Mouse (Mus musculus): ENCODE data around the gene Tssk3. TPM values are rescaled to one million over a fixed set of nuclear protein-coding genes. Genes with fewer than 3 reads are reported as not detected.
A peak's percentile ranks its signal among the peaks of the same experiment; 100 is the strongest.
"Not testable (repeated sequence)": the region's sequence is repeated elsewhere in the genome, so short reads cannot be mapped to it uniquely, and the experiment has no call there.

Tssk3 gene
- total RNA-seq, 2 experiments from 2014 or later: not detected

DNA sequence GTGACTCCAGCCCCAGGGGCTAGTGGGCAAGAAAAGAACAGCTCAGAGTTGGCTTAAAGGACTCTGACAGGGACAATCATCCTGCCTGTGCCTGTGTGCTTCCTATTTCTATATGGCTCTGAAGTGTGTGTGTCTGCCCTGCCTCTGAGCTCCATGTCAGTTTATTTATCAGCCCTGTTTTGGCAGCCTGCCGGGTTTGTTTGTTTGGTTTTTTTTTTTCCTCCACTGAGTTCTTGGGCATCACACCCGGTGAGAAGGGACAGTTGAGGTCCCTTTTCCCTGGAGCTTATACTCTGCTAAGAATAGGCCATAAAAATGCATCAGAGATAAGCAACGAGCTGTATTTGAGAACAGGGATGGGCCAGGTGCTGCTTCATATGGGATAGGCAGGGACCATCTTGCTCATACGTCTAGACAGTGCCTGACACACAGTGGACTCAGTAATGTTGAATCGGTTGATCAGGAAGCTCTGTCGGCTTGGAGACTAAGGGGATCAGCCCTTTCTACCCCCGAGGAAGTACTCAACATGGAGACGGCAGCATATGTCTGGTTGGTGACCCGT lies 11.6 kb upstream of the Tssk3 start:
- ATAC-seq (replicated peaks; ENCODE audit: poor library complexity): no peak

DNA sequence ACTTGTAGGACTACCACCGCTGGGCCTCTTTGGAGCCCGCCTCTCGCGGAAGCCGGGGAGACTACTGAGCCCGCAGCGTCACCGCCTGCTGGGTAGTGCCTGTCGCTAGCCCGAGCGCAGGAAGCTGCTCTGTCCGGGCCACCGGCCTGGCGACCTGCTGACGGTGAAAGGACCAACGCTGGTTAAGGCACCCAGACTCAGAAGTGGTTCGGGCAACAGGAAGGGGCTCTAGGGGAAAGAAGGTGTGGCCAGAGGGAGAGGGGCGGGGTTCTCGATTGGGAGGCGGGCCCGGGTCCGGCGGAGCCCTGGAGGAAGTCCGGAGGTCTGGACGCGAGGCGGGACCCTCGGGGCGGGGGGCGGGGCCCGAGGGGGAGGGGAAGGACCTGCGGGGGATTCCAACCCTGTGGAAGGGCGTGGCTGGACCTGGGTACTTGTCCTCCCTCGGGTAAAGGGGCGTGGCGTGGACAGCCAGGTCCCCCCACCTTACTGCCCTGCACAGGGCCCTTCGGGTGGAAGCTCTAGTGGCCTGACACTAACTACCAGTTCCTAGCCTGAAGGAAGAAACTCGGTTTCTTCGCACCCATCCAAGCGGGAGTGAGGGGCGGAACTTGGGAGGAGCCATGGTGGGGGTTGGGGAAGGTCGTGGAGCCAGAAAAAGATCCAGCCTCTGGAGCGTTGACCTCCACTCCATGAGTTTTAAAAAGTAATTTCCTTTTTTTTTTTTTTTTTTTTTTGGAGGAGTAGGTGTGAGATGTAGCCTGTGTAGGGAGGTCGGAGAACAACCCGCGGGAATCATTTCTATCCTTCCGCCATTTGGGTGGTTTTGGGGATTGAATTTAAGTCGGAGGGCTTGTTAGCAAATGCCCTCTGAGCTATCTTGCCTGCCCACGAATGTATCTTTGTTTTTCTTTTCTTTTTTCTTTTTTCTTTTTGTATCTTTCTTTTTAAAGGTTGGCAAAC lies 10.1 kb upstream of the Tssk3 start:
- ATAC-seq (replicated peaks; ENCODE audit: poor library complexity): peak; percentile 68

DNA sequence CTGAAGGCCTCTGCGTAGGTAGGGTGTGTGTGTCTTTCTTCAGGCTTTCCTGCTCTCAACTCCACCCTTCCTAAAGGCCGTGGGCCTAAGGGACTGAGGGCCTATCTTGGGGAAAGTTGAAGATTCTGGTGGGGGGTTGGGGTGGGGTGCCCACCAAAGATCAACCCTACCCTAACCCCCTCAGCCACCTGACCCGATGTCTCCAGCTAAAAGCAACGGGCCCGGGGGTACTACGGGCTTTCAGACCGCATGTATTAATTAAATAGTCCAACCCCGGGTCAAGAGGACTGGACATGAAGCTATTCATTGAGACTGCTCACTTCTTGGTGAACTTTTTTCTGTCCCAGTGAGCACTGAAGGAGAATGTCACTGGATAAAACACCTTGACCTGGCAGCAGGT lies 9.2 kb upstream of the Tssk3 start:
- ATAC-seq (replicated peaks; ENCODE audit: poor library complexity): no peak

DNA sequence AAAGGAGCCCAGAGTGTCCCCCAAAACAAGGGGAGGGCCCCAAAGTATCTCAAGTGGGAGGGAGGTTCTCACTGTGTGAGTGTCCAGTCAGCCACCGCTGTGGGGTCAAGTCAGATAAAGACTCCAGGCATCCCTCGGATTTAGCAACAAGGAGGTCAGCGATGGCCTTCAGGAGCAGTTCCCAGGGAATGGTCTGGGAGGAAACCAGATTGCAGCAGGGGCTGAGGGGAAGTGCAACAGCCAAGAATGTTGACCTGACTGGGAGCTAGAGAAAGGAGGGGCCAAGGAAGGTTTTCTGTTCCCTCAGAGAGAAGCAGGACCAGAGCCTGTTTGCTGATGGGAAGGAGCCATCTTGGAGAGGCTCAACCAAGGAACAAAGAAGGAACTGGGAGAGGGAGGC lies 8.1 kb upstream of the Tssk3 start:
- ATAC-seq (replicated peaks; ENCODE audit: poor library complexity): no peak

DNA sequence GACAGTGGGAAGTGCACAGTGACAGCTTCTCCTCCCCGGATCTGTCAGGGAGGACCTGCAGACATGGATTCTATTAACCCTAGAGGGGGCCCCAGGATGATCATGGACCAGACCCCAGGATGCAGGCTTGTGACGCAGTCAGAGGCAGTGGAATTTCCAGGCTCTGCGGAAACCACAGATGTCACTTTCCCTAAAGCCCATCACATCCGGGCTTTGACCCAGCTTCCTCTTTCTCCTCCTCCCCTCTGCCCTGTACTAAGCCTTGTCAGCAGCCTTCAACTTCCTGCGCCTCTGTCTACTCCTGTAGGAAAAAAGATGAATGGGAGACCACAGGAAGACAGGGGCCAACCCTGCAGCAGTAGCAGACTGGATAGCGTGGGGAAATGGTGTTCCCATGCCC lies 5.8 kb upstream of the Tssk3 start:
- peak; percentile 56 for ATAC-seq (replicated peaks; ENCODE audit: poor library complexity)

DNA sequence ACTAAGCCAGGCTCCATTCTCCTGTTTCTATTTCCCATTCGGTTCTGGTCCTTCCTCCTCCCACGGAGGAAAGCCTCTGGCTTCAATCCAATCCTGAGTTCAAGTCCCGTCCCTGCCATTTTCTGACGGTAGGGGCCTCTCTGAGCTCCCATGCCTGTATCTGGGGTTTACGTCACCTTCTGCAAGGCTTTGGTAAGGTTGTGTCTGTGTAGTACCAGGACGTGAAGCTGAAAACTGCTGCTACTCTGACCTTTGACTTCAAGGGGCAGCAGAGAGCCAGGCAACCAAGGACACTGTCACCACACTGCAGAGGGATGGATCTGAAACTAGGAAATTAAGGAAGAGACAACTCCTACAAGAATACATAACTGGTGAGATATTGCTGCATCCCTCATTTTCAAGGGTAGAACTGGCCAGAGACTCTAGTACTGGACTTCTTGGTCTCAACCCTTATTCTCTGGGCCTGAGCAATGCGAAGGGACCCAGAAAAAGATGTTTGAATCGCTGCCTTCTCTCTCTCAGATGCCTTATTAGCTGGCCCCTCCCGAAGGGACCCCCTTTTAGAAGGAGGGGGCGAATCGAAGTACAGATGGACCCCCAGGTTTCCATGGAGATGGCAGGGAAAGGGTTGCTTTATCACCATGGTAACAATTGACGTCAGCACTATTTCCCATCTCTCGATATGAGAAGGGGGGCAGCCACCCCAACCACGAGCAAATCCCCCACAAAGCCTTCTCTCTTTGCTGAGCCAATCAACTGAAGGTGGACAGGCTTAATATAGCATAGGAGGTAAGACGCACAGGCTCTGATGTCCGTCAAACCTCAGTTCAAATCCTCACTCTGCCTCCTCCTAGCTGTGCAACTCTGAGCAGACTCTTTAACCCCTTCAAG lies 5.1 kb upstream of the Tssk3 start:
- peak; percentile 54 for ATAC-seq (replicated peaks; ENCODE audit: poor library complexity)

DNA sequence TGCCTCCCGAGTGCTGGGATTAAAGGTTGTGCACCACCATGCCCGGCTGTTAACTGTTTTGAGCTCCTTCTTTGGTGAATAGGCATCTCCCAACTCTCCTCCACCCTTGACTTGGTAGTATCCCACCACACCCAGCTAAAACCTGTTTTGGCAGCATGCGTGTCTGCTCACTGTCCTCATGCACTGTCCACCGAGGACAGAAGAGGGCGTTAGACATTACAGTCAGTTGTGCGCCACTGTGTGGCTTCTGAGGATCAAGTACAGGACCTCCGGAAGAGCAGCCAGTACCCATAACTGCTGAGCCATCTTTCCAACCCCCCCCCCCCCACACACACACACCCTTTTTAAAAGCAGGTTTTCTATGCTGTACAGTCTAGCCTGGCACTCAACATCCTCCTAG lies 3.9 kb upstream of the Tssk3 start:
- ATAC-seq (replicated peaks; ENCODE audit: poor library complexity): peak; percentile 24

DNA sequence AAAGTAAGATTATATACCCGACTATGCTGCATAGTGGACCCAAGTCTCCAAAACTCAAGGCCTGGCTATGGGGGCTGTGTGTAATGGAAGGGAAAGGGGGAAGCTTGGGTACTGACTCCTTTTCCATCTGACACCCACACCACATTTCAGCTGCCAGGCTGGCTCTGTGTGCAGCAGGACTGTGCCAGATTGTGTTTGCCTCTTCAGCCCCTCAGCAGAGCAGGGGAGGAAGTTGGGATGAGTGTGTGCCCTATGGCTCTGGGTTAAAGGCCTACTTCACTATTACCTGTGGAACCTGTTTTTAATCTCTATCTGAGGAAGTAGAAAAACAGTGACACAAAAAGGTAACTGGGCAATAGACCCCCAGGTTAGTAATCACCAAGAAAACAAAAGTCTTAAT lies 9.7 kb downstream of the Tssk3 start:
- ATAC-seq (replicated peaks; ENCODE audit: poor library complexity): no peak

DNA sequence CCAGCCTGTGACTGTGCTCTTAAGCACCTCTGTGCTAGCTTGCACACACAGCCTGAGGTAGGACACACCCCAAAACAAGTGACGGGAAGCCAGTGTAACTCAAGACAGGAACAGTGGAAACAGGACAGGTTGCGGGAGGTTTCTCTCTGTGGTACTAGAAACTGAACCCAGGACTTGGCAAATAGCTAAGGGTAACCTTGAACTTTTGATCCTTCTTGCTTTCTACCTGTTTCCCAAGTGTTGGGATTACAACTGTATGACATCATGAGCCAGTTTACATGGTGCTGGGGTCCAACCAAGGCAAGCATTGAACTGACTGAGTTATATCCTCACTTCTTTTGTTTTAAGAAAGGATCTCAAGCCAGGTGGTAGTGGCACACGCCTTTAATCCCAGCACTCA lies 11.0 kb downstream of the Tssk3 start:
- no peak for ATAC-seq (replicated peaks; ENCODE audit: poor library complexity)

DNA sequence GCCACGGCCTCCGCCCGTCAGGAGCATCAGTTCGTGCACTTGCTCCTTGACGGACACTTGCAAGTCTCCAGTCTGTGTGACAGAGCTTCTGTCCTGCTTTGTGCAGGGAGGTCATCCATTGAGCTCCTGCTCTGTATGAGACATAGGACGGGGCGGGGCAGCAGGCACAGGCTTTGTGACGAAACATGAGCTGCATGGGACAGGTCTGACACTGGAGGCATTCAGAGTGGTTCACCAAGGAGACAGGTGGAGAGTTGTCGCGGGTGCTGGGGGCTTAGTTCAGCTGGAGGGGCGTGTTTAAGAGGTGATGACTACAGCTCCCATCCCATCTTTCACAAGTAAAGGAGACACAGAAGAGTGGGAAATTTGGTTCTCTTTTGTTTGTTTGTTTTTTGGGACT lies 14.8 kb downstream of the Tssk3 start:
- no peak for ATAC-seq (replicated peaks; ENCODE audit: poor library complexity)

DNA sequence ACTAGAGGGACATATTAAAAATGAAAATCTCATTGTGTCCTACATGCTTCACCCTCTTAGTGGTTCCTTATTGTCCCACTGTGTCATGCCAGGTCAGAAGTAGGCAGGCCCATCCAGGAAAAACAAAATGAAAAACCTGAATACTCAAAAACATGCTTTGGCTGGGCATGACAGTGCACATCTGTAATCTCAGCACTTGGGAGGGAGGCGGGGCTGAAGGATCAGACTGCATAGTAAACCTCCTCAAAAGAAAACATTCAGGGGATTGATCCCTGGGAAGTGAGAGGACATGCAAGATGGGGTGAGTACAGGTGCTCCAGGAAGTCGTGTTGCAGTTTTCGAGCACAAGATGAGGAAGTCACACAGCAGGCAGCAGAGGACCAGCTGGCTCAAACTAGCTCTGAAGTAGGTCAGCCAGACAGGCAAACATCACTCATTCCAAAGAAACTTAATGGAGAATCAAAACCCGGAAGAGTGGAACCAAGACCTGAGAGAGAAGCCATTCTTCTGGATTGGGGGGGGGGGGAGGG lies 26.5 kb downstream of the Tssk3 start:
- ATAC-seq (replicated peaks; ENCODE audit: poor library complexity): no peak

DNA sequence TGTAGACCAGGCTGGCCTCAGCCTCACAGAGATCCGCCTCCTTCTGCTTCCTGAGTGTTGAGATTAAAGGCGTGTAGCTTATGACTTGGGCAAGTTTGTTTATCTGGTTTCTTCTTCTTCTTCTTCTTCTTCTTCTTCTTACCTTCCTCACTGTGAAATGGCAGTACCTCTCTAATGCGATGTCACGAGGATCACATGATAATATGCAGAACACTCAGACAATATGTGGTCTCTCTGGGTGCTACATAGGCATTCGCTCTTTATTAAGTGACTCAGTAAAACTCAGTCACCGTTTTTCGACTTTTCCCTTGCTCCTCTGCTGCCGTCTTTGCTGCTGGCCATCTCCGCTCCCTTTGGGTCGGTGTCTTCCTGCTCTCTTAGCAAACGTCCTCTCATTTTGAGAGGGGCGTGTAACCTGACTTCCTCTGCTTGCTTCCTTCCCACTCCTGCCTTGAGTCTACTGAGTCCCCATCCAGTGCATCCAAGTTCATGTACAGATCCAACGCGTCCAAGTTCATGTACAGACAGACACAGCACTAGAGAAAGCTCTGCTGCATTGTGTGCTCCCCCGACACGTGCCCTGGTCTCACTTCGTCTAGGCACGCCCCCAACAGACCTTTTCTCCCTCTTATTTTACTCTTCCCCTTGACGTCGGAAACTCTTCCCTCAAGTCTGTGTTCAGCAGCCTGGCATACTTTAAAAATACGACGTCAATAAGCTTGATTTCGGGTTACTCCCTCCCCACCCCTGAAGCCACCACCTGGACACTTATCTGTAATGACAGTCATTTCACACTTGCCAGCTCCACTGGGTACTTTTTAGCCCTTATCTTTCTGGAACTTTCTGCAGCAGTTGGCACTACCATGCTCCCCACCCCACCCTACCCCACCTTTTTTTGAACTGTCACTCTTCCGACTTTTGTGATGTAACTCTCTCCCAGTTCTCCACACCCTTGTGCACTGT lies 27.4 kb downstream of the Tssk3 start:
- ATAC-seq (replicated peaks; ENCODE audit: poor library complexity): peak; percentile 55

DNA sequence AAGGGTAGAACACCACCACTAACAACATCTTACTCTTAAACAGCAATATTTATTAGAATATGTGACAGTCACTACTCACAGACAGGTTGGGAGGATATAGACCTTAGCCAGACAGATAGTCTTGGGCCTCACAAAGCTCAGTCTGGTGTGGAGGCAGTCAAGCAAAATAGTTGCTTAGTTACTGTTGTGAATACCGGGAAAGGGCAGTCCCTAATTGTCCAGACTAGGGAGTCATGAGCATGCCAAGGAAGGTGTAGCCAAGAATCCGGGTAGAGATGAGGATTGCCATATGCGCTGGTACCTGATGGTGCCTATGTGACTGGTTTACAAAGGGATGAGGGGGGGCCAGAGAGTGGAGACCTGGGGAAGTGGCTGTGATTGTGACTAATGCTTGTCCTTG lies 28.7 kb downstream of the Tssk3 start:
- ATAC-seq (replicated peaks; ENCODE audit: poor library complexity): no peak

DNA sequence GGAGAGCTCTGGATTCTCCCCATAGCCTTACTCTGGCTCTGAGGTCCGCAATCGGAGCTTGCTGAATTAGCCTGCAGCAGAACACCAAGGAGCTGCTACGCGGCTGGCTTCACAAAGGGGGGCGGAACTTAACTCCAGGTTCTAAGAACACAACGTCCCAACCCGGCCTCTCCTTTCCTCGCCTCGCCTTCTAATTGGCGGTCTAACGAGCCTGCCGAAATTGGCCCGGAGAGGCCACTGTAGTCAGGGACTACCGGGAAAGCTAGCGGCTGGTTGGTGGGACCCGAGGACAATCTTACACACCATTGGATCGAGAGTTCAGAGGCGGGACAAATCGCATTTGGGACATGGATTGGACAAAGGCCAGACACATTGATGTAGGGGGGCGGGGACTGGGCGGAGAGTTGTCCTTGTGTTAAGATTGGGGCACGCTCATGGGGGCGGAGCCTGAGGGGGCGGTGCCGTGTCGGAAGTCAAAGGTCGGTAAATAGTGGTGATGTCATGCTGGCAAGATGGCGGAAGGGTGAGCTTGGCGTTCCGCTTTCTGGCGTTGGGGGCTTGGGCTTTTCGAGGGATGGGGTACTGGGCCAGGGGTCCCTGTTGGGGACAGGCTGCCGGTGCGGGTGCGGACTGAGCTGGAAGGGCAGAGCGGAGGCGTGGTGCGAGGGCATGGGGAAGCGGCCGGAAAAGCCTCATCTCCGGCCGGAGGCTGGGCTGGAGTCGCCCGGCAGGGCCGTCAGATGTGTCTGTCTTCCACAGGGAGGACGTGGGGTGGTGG lies 29.4 kb downstream of the Tssk3 start, which contains the start of gene Bsdc1:
Gene Bsdc1, plus strand, starts transcription at position 399 of the 778 bp plus-strand sequence.
- peak; percentile 79 for ATAC-seq (replicated peaks; ENCODE audit: poor library complexity)

DNA sequence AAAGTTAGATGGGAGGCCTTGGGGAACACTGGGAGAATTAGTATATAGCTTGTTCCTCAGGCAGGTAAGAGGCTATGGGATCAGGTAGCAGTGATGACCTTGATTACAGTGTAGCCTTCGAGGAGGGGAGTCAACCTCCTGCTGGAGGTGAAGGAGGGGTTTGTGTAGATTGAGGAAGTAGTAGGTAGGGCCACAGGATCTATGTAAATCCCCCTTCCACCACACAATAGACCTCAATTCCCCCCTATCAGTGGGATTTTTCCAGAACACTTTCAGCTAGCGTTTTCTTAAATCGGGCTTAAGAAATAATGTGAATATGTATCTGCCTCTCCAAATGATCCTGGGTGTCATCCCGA lies 30.0 kb downstream of the Tssk3 start:
- ATAC-seq (replicated peaks; ENCODE audit: poor library complexity): no peak

DNA sequence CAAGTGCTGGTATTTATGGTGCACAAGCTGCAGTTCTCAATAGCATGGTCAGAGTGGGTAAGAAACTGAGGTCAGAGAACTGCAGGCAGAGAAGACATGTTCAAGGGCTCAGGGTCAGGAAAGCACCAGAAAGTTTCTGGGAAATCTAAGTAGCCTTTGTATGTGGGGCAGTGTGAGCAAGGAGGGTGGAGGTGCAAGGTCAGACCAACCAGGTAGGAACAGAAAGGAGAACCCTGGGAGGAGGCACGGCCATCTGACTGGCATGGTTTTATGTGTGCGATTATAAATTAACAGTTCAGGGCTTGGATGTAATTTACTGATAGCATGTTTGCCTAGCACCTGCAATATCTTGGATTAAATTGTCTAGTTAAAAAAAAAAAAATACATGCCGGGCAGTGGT lies 31.1 kb downstream of the Tssk3 start:
- ATAC-seq (replicated peaks; ENCODE audit: poor library complexity): no peak

DNA sequence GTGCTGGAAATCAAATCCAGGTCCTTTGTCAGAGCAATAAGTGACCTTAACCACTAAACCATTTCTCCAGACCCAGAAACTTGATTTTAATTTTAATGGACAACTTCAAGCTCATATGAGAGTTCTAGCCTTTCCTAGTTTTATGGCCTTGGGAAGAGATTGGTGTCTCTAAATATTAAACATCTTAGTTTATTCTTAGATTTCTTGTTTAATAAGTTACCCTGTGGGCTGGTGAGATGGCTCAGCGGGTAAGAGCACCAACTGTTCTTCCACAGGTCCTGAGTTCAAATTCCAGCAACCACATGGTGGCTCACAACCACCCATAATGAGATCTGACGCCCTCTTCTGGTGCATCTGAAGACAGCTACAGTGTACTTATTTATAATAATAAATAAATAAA lies 33.5 kb downstream of the Tssk3 start:
- not testable (repeated sequence) for ATAC-seq (replicated peaks; ENCODE audit: poor library complexity)

DNA sequence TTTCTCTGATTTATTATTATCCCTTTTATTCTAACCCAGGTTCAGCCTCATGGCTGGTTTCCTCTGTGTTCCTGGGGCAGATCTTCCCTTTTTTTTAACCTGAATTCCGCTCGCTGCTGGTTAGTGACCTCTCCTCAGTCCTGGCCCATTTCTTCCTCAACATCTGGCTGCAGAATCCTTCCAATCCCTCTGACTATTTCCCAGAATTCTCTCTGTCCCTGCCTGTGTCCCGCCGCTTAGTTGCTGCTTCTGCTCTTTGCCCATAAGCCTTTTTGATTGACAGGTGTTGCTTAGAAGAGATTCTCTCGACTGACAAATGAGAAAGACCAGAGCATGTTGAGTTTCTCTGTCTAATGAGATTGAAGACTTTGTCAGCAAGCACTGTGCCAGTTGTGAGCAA lies 34.7 kb downstream of the Tssk3 start:
- no peak for ATAC-seq (replicated peaks; ENCODE audit: poor library complexity)

DNA sequence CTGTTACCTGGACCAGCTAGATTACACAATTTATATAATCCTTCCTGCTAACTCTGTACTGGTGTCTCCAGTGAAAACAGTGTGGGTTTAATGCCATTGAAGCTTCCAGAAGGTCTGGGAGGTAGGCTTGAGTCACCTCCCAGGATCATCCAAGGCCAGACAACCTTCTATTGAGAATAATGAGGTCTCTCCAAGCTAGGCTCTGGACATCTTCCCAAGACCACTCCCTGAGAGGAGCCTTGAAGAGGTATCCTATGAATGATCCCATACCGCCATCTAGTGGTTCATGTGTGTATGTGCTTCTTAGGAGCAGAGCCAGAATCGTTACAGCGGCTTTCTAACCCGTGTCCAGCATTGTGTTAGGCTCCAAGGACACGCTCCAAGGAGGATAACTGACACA lies 35.6 kb downstream of the Tssk3 start:
- ATAC-seq (replicated peaks; ENCODE audit: poor library complexity): peak; percentile 98

Data from megakaryocyte progenitor cell, adult 5-6 weeks (primary cell).